Mouse (Mus musculus) MEL (cell line): ENCODE data around the gene Spag16. TPM values are rescaled to one million over a fixed set of nuclear protein-coding genes. Genes with fewer than 3 reads are reported as not detected.

Source experiments
- DNase-seq: peaks from one replicate; pipeline ENCODE4 v3.0.0; 2011; ENCODE audit warnings: low read depth, low spot score
- H3K27ac ChIP-seq: 2 replicates; pipeline ENCODE4 v1.5.1; 2012; ENCODE audit warnings: low read depth, mild to moderate bottlenecking, control low read depth, low read length, moderate library complexity; ENCODE audit not compliant: control insufficient read depth
- H3K27me3 ChIP-seq, 2 experiments: fragments of 150-350 bp in 1 of 2; sonication (generic) in 1 of 2; 2 replicates each; pipeline ENCODE4 v1.6.1; 2012; ENCODE audit warnings: low read length in 2 of 2, mild to moderate bottlenecking in 2 of 2, improper control_type of control experiment in 1 of 2, moderate library complexity in 1 of 2; ENCODE audit not compliant: insufficient read depth in 2 of 2, control insufficient read depth in 1 of 2
- H3K36me3 ChIP-seq, 2 experiments: 2 replicates each; pipeline ENCODE4 v1.6.1; 2012 to 2014; ENCODE audit warnings: low read length in 2 of 2, improper control_type of control experiment in 1 of 2, inconsistent platforms in 1 of 2, mild to moderate bottlenecking in 1 of 2; ENCODE audit not compliant: insufficient read depth in 2 of 2, control insufficient read depth in 1 of 2
- H3K4me1 ChIP-seq, 2 experiments: fragments of 150-350 bp in 1 of 2; sonication (generic) in 1 of 2; 2 replicates each; pipeline ENCODE4 v1.6.1; 2012; ENCODE audit warnings: low read length in 2 of 2, improper control_type of control experiment in 1 of 2, mild to moderate bottlenecking in 1 of 2; ENCODE audit not compliant: insufficient read depth in 2 of 2, control insufficient read depth in 1 of 2
- H3K4me3 ChIP-seq, 2 experiments: fragments of 150-350 bp in 1 of 2; sonication (generic) in 1 of 2; 2 replicates each; pipeline ENCODE4 v1.5.1; 2012; ENCODE audit warnings: low read depth in 2 of 2, low read length in 2 of 2, mild to moderate bottlenecking in 2 of 2, moderate library complexity in 2 of 2, control low read depth in 1 of 2, improper control_type of control experiment in 1 of 2; ENCODE audit not compliant: control insufficient read depth in 1 of 2, insufficient read depth in 1 of 2
- H3K79me2 ChIP-seq: 2 replicates; pipeline ENCODE4 v1.6.1; 2012; ENCODE audit warnings: mild to moderate bottlenecking, low read length, moderate library complexity; ENCODE audit not compliant: control insufficient read depth, poor library complexity, insufficient read depth
- H3K9ac ChIP-seq: 2 replicates; pipeline ENCODE4 v1.6.1; 2012; ENCODE audit warnings: low read depth, mild to moderate bottlenecking, control low read depth, low read length, moderate library complexity; ENCODE audit not compliant: control insufficient read depth, poor library complexity, severe bottlenecking
- H3K9me3 ChIP-seq: fragments of 150-350 bp; sonication (generic); replicated peaks from 2 replicates; pipeline ENCODE4 v1.6.1; 2012; ENCODE audit warnings: mild to moderate bottlenecking, low read length, improper control_type of control experiment, moderate library complexity; ENCODE audit not compliant: insufficient read depth
- CTCF ChIP-seq, 3 experiments: IDR thresholded peaks in 2 of 3; conservative IDR thresholded peaks in 1 of 3; 2 replicates each; pipeline ENCODE4 v1.5.1; 2011 to 2012; ENCODE audit warnings: low read length in 3 of 3, low read depth in 2 of 3, mild to moderate bottlenecking in 2 of 3, improper control_type of control experiment in 1 of 3, inconsistent platforms in 1 of 3, mixed read lengths in 1 of 3, moderate library complexity in 1 of 3; ENCODE audit not compliant: control insufficient read depth in 1 of 3, insufficient read depth in 1 of 3, poor library complexity in 1 of 3, severe bottlenecking in 1 of 3
- E2F4 ChIP-seq: IDR thresholded peaks from 2 replicates; pipeline ENCODE4 v1.6.1; 2011; ENCODE audit warnings: low read depth, low read length, improper control_type of control experiment, borderline replicate concordance
- ELF1 ChIP-seq: IDR thresholded peaks from 2 replicates; pipeline ENCODE4 v1.6.1; 2014; ENCODE audit warnings: low read depth, mild to moderate bottlenecking, inconsistent platforms, low read length, improper control_type of control experiment, moderate library complexity
- GATA1 ChIP-seq: IDR thresholded peaks from 2 replicates; pipeline ENCODE4 v1.6.1; 2011; ENCODE audit warnings: low read depth, low read length, improper control_type of control experiment
- JUND ChIP-seq: IDR thresholded peaks from 2 replicates; pipeline ENCODE4 v1.6.1; 2011; ENCODE audit warnings: low read depth, mild to moderate bottlenecking, improper control_type of control experiment, low read length
- MAFK ChIP-seq: IDR thresholded peaks from 2 replicates; pipeline ENCODE4 v1.6.1; 2011; ENCODE audit warnings: low read depth, mild to moderate bottlenecking, low read length, improper control_type of control experiment, borderline replicate concordance
- MXI1 ChIP-seq: IDR thresholded peaks from 2 replicates; pipeline ENCODE4 v1.6.1; 2011; ENCODE audit warnings: mild to moderate bottlenecking, low read depth, low read length, improper control_type of control experiment
- MYB ChIP-seq: IDR thresholded peaks from 2 replicates; pipeline ENCODE4 v1.6.1; 2011; ENCODE audit warnings: mild to moderate bottlenecking, low read depth, low read length, improper control_type of control experiment
- NELFE ChIP-seq: IDR thresholded peaks from 2 replicates; pipeline ENCODE4 v1.6.1; 2011; ENCODE audit warnings: low read depth, low read length, improper control_type of control experiment
- NRF1 ChIP-seq: IDR thresholded peaks from 2 replicates; pipeline ENCODE4 v1.6.1; 2014; ENCODE audit warnings: low read depth, mild to moderate bottlenecking, inconsistent platforms, low read length, improper control_type of control experiment, moderate library complexity; ENCODE audit not compliant: poor library complexity, insufficient read depth, severe bottlenecking
- POLR2A ChIP-seq, 2 experiments: IDR thresholded peaks; 2 replicates each; pipeline ENCODE4 v1.6.1; 2011 to 2012; ENCODE audit warnings: low read length in 2 of 2, mild to moderate bottlenecking in 2 of 2, control low read depth in 1 of 2, improper control_type of control experiment in 1 of 2, low read depth in 1 of 2, moderate library complexity in 1 of 2; ENCODE audit not compliant: control insufficient read depth in 1 of 2, insufficient read depth in 1 of 2, poor library complexity in 1 of 2
- RAD21 ChIP-seq: IDR thresholded peaks from 2 replicates; pipeline ENCODE4 v1.6.1; 2011; ENCODE audit warnings: mild to moderate bottlenecking, low read depth, low read length, improper control_type of control experiment
- RCOR1 ChIP-seq: IDR thresholded peaks from 2 replicates; pipeline ENCODE4 v1.6.1; 2012; ENCODE audit warnings: low read depth, mild to moderate bottlenecking, inconsistent platforms, low read length, improper control_type of control experiment
- SMC3 ChIP-seq: IDR thresholded peaks from 2 replicates; pipeline ENCODE4 v1.6.1; 2011; ENCODE audit warnings: low read depth, low read length, improper control_type of control experiment
- TBP ChIP-seq: IDR thresholded peaks from 2 replicates; pipeline ENCODE4 v1.8.0; 2011; ENCODE audit warnings: low read depth, low read length, improper control_type of control experiment
- TCF12 ChIP-seq: IDR thresholded peaks from 2 replicates; pipeline ENCODE4 v1.6.1; 2014; ENCODE audit warnings: low read depth, mild to moderate bottlenecking, inconsistent platforms, low read length, improper control_type of control experiment, moderate library complexity
- USF1 ChIP-seq: IDR thresholded peaks from 2 replicates; pipeline ENCODE4 v1.6.1; 2014; ENCODE audit warnings: low read depth, mild to moderate bottlenecking, inconsistent platforms, low read length, improper control_type of control experiment, moderate library complexity
- USF2 ChIP-seq, 2 experiments: IDR thresholded peaks; 2 replicates each; pipeline ENCODE4 v1.6.1; 2011 to 2012; ENCODE audit warnings: improper control_type of control experiment in 2 of 2, low read length in 2 of 2, borderline replicate concordance in 1 of 2, inconsistent platforms in 1 of 2, low read depth in 1 of 2, mild to moderate bottlenecking in 1 of 2; ENCODE audit not compliant: insufficient read depth in 1 of 2
- ZC3H11A ChIP-seq: IDR thresholded peaks from 2 replicates; pipeline ENCODE4 v1.6.1; 2012; ENCODE audit warnings: low read depth, mild to moderate bottlenecking, inconsistent platforms, low read length, improper control_type of control experiment
- ZNF384 ChIP-seq: IDR thresholded peaks from 2 replicates; pipeline ENCODE4 v1.6.1; 2012; ENCODE audit warnings: low read depth, mild to moderate bottlenecking, inconsistent platforms, low read length, improper control_type of control experiment
- polyA plus RNA-seq, 2 experiments: library from polyadenylated mRNA; stranded (reverse) in 1 of 2; unstranded in 1 of 2; fragments of >175 nt in 1 of 2; fragments of >200 nt in 1 of 2; gene quantifications; 2 replicates each; pipeline versions ENCODE4 v1.2.1 to v1.2.4; 2012; ENCODE audit warnings: low replicate concordance in 2 of 2, low read depth in 1 of 2; ENCODE audit not compliant: insufficient read length in 2 of 2, insufficient read depth in 1 of 2, missing spikeins in 1 of 2
- total RNA-seq: library from RNA; depleted of rRNA; stranded (reverse); fragments of 300-350 nt; gene quantifications from 2 replicates; pipeline ENCODE4 v1.2.3, GENCODE M21; 2012; rRNA removed

Spag16 gene
- total RNA-seq, result not detected in 2 replicates
- polyA plus RNA-seq, result not detected

- Histone ChIP-seq H3K9me3 (no peaks in the 10 kb centered on the region), H3K36me3 (no peaks in the 10 kb centered on the region), H3K9ac (no peak within 1 kb of the TSS), H3K4me3 (no peak within 1 kb of the TSS), H3K27me3 (no peaks in the 10 kb centered on the region), H3K79me2 (no peaks in the 10 kb centered on the region), H3K27ac (no peak within 1 kb of the TSS), H3K4me1 (no peaks in the 10 kb centered on the region)
- no peak for DNase-seq
- no peak for TF ChIP-seq POLR2A (IDR thresholded peaks at IDR 0.05; ENCODE audit: control insufficient read depth in 1 of 2, insufficient read depth in 1 of 2, low read depth in 1 of 2, low read length in 2 of 2, poor library complexity in 1 of 2)
- TF ChIP-seq ELF1, result no peak
- no peak for TF ChIP-seq GATA1
- no peak for TF ChIP-seq SMC3
- TF ChIP-seq NRF1, result no peak
- no peak for TF ChIP-seq TCF12
- no peak for TF ChIP-seq MXI1
- no peak for TF ChIP-seq E2F4
Observed at GRCm38 (mm10) chr1:69826806-69827703, at the start of gene Spag16. TSS of gene Spag16 (plus strand) at chr1:69826970.

- Histone ChIP-seq H3K4me3 (no peak overlapping the region), H3K27ac (no peak overlapping the region), H3K9ac (no peak overlapping the region), H3K79me2 (no peaks in the 10 kb centered on the region), H3K36me3 (no peaks in the 10 kb centered on the region), H3K9me3 (no peaks in the 10 kb centered on the region), H3K4me1 (no peaks in the 10 kb centered on the region), H3K27me3 (peaks cover 0 to 3% of the 10 kb centered on the region in 2 experiments; a peak in 1 of 4 replicates)
- no peak for TF ChIP-seq ZNF384
- TF ChIP-seq SMC3, result peak; percentile 79
- TF ChIP-seq RAD21, result peak; percentile 84
- peak; percentile 67 for TF ChIP-seq ZC3H11A
- TF ChIP-seq POLR2A (IDR thresholded peaks at IDR 0.05; ENCODE audit: control insufficient read depth in 1 of 2, insufficient read depth in 1 of 2, low read depth in 1 of 2, low read length in 2 of 2, poor library complexity in 1 of 2), result no peak
- no peak for TF ChIP-seq USF1
- TF ChIP-seq NRF1, result no peak
- TF ChIP-seq MAFK, result no peak
- TF ChIP-seq TBP, result no peak
- TF ChIP-seq USF2 (IDR thresholded peaks at IDR 0.05; ENCODE audit: borderline replicate concordance in 1 of 2, insufficient read depth in 1 of 2, low read depth in 1 of 2, low read length in 2 of 2), result no peak
- TF ChIP-seq NELFE, result no peak
- TF ChIP-seq RCOR1, result no peak
- TF ChIP-seq JUND, result no peak
- TF ChIP-seq CTCF (IDR thresholded peaks at IDR 0.05 in 2 of 3, conservative IDR thresholded peaks at IDR 0.05 in 1 of 3; ENCODE audit: control insufficient read depth in 1 of 3, insufficient read depth in 1 of 3, low read depth in 2 of 3, low read length in 3 of 3, poor library complexity in 1 of 3, severe bottlenecking in 1 of 3), result peak in 2 of 3 experiments; percentile 49 to 76; a peak in 4 of 6 replicates
- no peak for TF ChIP-seq MYB
- TF ChIP-seq TCF12, result no peak
- DNase-seq, result peak; percentile 78
Observed at GRCm38 (mm10) chr1:69785129-69785528, 41.6 kb upstream of the Spag16 start.
